Comparison of ENCODE assay signal across 10 mouse cellular contexts in genomic region chr11:117093900-117094552, GRCm38 (mm10). TPM values are rescaled to one million over a fixed set of nuclear protein-coding genes. Genes with fewer than 3 reads are reported as not detected.
DNase-seq lines count a peak whose midpoint lies in the region; ATAC-seq lines count a peak whose summit lies in the region.
"Had no signal": no experiment of that assay in that cellular context is flagged by ENCODE, and none has a peak within 500 bp of the region (broad histone marks: within the 10 kb centered on the region; RNA-seq: fewer than 3 reads in every experiment).

No protein-coding gene starts in this region.

- intact Hi-C loops in heart, postnatal 36 days (cut with DNase I): loop anchor here (2.0 kb wide), 1 partner anchor 21 kb away; the partner anchor contains the start of gene Sec14l1
- intact Hi-C loops in left cerebral cortex, postnatal 4 days (cut with DNase I): no loop called here

- no peak overlapping the region for H3K4me3 ChIP-seq in hindbrain, embryonic 12.5 days
- H3K4me3 ChIP-seq in hindbrain, embryonic 11.5 days (ENCODE audit: low read depth, low read length): no peak overlapping the region
- H3K4me3 ChIP-seq in forebrain, embryonic 11.5 days (ENCODE audit: low read depth, low read length): no peak overlapping the region

- no peak for DNase-seq in hindbrain, embryonic 11.5 days (ENCODE audit: low spot score)
- peak; percentile 66 for DNase-seq in gastrocnemius, postnatal 25 days
- DNase-seq in heart, postnatal 36 days: peak; percentile 72 to 77
- peak; percentile 81 for DNase-seq in lung, postnatal 10 days
- no peak for DNase-seq in left cerebral cortex, postnatal 4 days
- no peak for DNase-seq in cerebellum, adult 9-11 months
- no peak for DNase-seq in forebrain, embryonic 11.5 days (ENCODE audit: low spot score)
- DNase-seq: right cerebral cortex, adult 18-20 months had no signal

- no peak overlapping the region for H3K4me2 ChIP-seq in hindbrain, embryonic 12.5 days (replicated peaks)
- H3K4me2 ChIP-seq in hindbrain, embryonic 11.5 days (replicated peaks; ENCODE audit: low read depth, low read length): no peak overlapping the region
- no peak overlapping the region for H3K4me2 ChIP-seq in forebrain, embryonic 11.5 days (ENCODE audit: low read depth, low read length, severe bottlenecking)

- H3K9me3 ChIP-seq in hindbrain, embryonic 12.5 days (replicated peaks): no peaks in the 10 kb centered on the region
- H3K9me3 ChIP-seq in hindbrain, embryonic 11.5 days (ENCODE audit: control insufficient read depth, low read length): no peaks in the 10 kb centered on the region
- no peaks in the 10 kb centered on the region for H3K9me3 ChIP-seq in forebrain, embryonic 11.5 days (ENCODE audit: control insufficient read depth, low read length)

- peak overlapping the region; percentile 4; the same call in 1 of the 2 replicates for H3K9ac ChIP-seq in hindbrain, embryonic 12.5 days
- H3K9ac ChIP-seq in hindbrain, embryonic 11.5 days (ENCODE audit: low read depth, low read length): no peak overlapping the region
- no peak overlapping the region for H3K9ac ChIP-seq in forebrain, embryonic 11.5 days (ENCODE audit: low read length)
- H3K9ac ChIP-seq: liver, embryonic 14.5 days had no signal

- 80% methylated on average over 5 of the region's 5 CpGs for WGBS in hindbrain, embryonic 12.5 days
- 80% methylated on average over 5 of the region's 5 CpGs for WGBS in hindbrain, embryonic 11.5 days
- 80% methylated on average over 5 of the region's 5 CpGs for WGBS in forebrain, embryonic 11.5 days

- no peak overlapping the region for H3K27ac ChIP-seq in hindbrain, embryonic 12.5 days
- H3K27ac ChIP-seq in hindbrain, embryonic 11.5 days (ENCODE audit: low read depth, low read length): no peak overlapping the region
- no peak overlapping the region for H3K27ac ChIP-seq in forebrain, embryonic 11.5 days (ENCODE audit: low read depth, low read length)
- H3K27ac ChIP-seq: liver, embryonic 14.5 days had no signal

- peaks cover 15% of the 10 kb centered on the region for H3K4me1 ChIP-seq in hindbrain, embryonic 12.5 days
- peaks cover 10% of the 10 kb centered on the region; the same call in 1 of the 2 replicates for H3K4me1 ChIP-seq in hindbrain, embryonic 11.5 days (replicated peaks; ENCODE audit: control insufficient read depth, insufficient read depth, low read length)
- peaks cover 5% of the 10 kb centered on the region; the same call in 1 of the 2 replicates for H3K4me1 ChIP-seq in forebrain, embryonic 11.5 days (replicated peaks; ENCODE audit: control insufficient read depth, insufficient read depth, low read length)

- no peaks in the 10 kb centered on the region for H3K36me3 ChIP-seq in hindbrain, embryonic 12.5 days
- no peaks in the 10 kb centered on the region for H3K36me3 ChIP-seq in hindbrain, embryonic 11.5 days (ENCODE audit: control insufficient read depth, insufficient read depth, low read length)
- H3K36me3 ChIP-seq in forebrain, embryonic 11.5 days (ENCODE audit: control insufficient read depth, insufficient read depth, low read length): no peaks in the 10 kb centered on the region

- ATAC-seq in hindbrain, embryonic 12.5 days (ENCODE audit: low FRiP score): no peak
- ATAC-seq in hindbrain, embryonic 11.5 days (ENCODE audit: low FRiP score): no peak
- ATAC-seq in forebrain, embryonic 11.5 days (replicated peaks; ENCODE audit: low FRiP score): no peak

- H3K27me3 ChIP-seq in hindbrain, embryonic 12.5 days: peaks cover 3% of the 10 kb centered on the region; the same call in 1 of the 2 replicates
- no peaks in the 10 kb centered on the region for H3K27me3 ChIP-seq in hindbrain, embryonic 11.5 days (ENCODE audit: control insufficient read depth, insufficient read depth, low read length)
- no peaks in the 10 kb centered on the region for H3K27me3 ChIP-seq in forebrain, embryonic 11.5 days (ENCODE audit: control insufficient read depth, insufficient read depth, low read length)

RNA-seq across cellular contexts. Expression of gene Sec14l1, which starts 20.9 kb away (rescaled TPM):
- 76.2 and 77.6 TPM in 2 replicates for polyA plus RNA-seq in hindbrain, embryonic 12.5 days (2016; fragmentation: Nextera tagmentation; extraction: Ambion mirVana)
- polyA plus RNA-seq in hindbrain, embryonic 11.5 days (2014; fragmentation: Nextera tagmentation; extraction: Ambion mirVana): 36.7 and 36.9 TPM in 2 replicates
- total RNA-seq in gastrocnemius, postnatal 25 days (2021): 10 to 100 TPM; 40.7 to 45.1 TPM
- total RNA-seq in heart, postnatal 36 days (2021): 10 to 100 TPM; 67.9 to 75.2 TPM
- total RNA-seq in left cerebral cortex, postnatal 4 days (2021): 100 to 1,000 TPM; 127 to 130 TPM
- 36.8 and 40.6 TPM in 2 replicates for polyA plus RNA-seq in forebrain, embryonic 11.5 days (2014; fragmentation: Nextera tagmentation; extraction: Ambion mirVana)

Comparison
In these comparisons a context has a peak if more than half of its experiments do, and no peak if none do; other contexts are left out.
1. DNase-seq: peak in gastrocnemius, postnatal 25 days (single experiment), heart, postnatal 36 days (2 of 2) and lung, postnatal 10 days (single experiment); none in hindbrain, embryonic 11.5 days (single experiment), left cerebral cortex, postnatal 4 days (single experiment), cerebellum, adult 9-11 months (single experiment) and forebrain, embryonic 11.5 days (single experiment).